In the genomic region with DNA sequence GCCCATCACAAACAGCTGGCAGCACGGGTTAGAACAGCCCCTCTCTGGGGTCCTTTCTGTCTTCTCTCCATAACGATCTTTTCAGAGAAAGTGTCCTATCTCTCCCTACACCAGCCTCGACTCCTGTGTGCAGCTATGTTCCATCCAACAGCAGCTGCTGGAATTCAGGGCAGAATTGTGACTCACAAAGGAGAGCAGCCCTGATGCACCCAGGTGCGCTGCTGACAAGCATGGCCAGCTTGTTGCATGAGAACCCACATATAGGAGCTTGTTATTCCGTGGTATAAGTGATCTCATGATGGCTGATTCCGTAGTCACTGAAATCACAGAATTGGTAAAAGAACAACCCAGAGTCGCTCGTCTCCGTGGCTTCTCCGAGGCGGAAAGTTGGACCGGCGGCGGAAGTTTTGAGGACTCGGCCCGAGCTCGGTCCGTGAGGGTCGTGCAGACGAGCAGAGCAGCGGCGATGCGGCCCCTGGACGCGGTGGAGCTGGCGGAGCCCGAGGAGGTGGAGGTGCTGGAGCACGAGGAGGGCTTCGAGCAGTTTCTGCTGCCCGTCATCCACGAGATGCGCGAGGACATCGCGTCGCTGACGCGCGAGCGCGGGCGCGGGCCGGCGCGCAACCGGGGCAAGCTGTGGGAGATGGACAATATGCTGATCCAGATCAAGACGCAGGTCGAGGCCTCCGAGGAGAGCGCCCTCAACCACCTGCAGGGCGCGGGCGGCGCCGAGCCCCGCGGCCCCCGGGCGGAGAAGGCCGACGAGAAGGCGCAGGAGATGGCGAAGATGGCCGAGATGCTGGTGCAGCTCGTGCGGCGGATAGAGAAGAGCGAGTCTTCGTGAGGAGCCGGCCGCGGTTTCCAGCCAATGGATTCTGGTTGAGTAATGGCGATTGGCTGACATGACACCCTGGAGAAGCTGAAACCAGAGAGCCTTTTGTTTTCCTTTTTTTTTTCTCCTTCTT, we compare ENCODE assay signal across 10 mouse cellular contexts. TPM values are rescaled to one million over a fixed set of nuclear protein-coding genes. Genes with fewer than 3 reads are reported as not detected.
A peak's percentile ranks its signal among the peaks of the same experiment; 100 is the strongest.
DNase-seq lines count a peak whose midpoint lies in the region; ATAC-seq and TF ChIP-seq lines count a peak whose summit lies in the region.
"Not testable (repeated sequence)": the region's sequence is repeated elsewhere in the genome, so short reads cannot be mapped to it uniquely, and the experiment has no call there.
"Had no signal": no experiment of that assay in that cellular context is flagged by ENCODE, and none has a peak within 500 bp of the region (broad histone marks: within the 10 kb centered on the region; RNA-seq: fewer than 3 reads in every experiment).

No protein-coding gene starts in this region.

- peak; percentile 32 for DNase-seq in ZHBTc4 (ENCODE audit: low read depth, low spot score)
- peak; percentile 28 for DNase-seq in embryo, embryonic 10 days (ENCODE audit: low spot score)
- peak; percentile 34 for DNase-seq in forebrain, postnatal 0 days
- not testable (repeated sequence) for DNase-seq in kidney, postnatal 0 days (ENCODE audit: low spot score); liver, embryonic 14.5 days (ENCODE audit: low read depth in 3 of 3, low spot score in 3 of 3); midbrain, postnatal 0 days (ENCODE audit: low spot score)

- not testable (repeated sequence) for H3K36me3 ChIP-seq in forebrain, postnatal 0 days (ENCODE audit: insufficient read depth); kidney, postnatal 0 days (ENCODE audit: insufficient read depth, low read length); liver, embryonic 14.5 days (replicated peaks; ENCODE audit: control insufficient read depth, insufficient read depth, low read depth); midbrain, postnatal 0 days (ENCODE audit: insufficient read depth, low read length); stomach, embryonic 16.5 days (ENCODE audit: control insufficient read depth, insufficient read depth, low read length)

- H3K4me2 ChIP-seq in forebrain, postnatal 0 days (ENCODE audit: low read depth): peak overlapping the region; percentile 60
- peak overlapping the region; percentile 50 for H3K4me2 ChIP-seq in kidney, postnatal 0 days (ENCODE audit: low read length)
- H3K4me2 ChIP-seq in liver, embryonic 14.5 days (ENCODE audit: low read depth): peak overlapping the region; percentile 6; the same call in 1 of the 2 replicates
- peak overlapping the region; percentile 51 for H3K4me2 ChIP-seq in midbrain, postnatal 0 days (ENCODE audit: low read depth, low read length, poor library complexity, severe bottlenecking)
- peak overlapping the region; percentile 59 for H3K4me2 ChIP-seq in stomach, embryonic 16.5 days (ENCODE audit: low read depth, low read length)

- H3K4me1 ChIP-seq in forebrain, postnatal 0 days (ENCODE audit: insufficient read depth); kidney, postnatal 0 days (replicated peaks; ENCODE audit: insufficient read depth, low read length); liver, embryonic 14.5 days (replicated peaks; ENCODE audit: control insufficient read depth in 2 of 2, insufficient read depth in 2 of 2, low read length in 1 of 2); midbrain, postnatal 0 days (ENCODE audit: insufficient read depth, low read length); stomach, embryonic 16.5 days (ENCODE audit: control insufficient read depth, insufficient read depth, low read length): not testable (repeated sequence)

- H3K9me3 ChIP-seq in forebrain, postnatal 0 days (ENCODE audit: low read length); kidney, postnatal 0 days (replicated peaks; ENCODE audit: low read length); liver, embryonic 14.5 days (ENCODE audit: control insufficient read depth, low read length); midbrain, postnatal 0 days (ENCODE audit: low read length); stomach, embryonic 16.5 days (replicated peaks; ENCODE audit: control insufficient read depth, low read length): not testable (repeated sequence)

- H3K9ac ChIP-seq in forebrain, postnatal 0 days: peak overlapping the region; percentile 33
- not testable (repeated sequence) for H3K9ac ChIP-seq in kidney, postnatal 0 days (ENCODE audit: low read depth, low read length); liver, embryonic 14.5 days (replicated peaks)
- peak overlapping the region; percentile 42 for H3K9ac ChIP-seq in midbrain, postnatal 0 days (replicated peaks; ENCODE audit: low read length, poor library complexity, severe bottlenecking)
- peak overlapping the region; percentile 31; the same call in 1 of the 2 replicates for H3K9ac ChIP-seq in stomach, embryonic 16.5 days (ENCODE audit: low read length)

- 2% methylated on average over 72 of the region's 74 CpGs for WGBS in forebrain, postnatal 0 days
- 2% methylated on average over 73 of the region's 74 CpGs for WGBS in kidney, postnatal 0 days
- 3% methylated on average over 74 of the region's 74 CpGs for WGBS in liver, embryonic 14.5 days (ENCODE audit: insufficient replicate concordance)
- 2% methylated on average over 74 of the region's 74 CpGs for WGBS in midbrain, postnatal 0 days
- WGBS in stomach, embryonic 16.5 days: 4% methylated on average over 74 of the region's 74 CpGs

- not testable (repeated sequence) for TF ChIP-seq CTCF in forebrain, postnatal 0 days (IDR thresholded peaks at IDR 0.05; ENCODE audit: low read depth); kidney, postnatal 0 days (IDR thresholded peaks at IDR 0.05; ENCODE audit: low read depth); liver, embryonic 14.5 days (IDR thresholded peaks at IDR 0.05; ENCODE audit: low read depth); midbrain, postnatal 0 days (IDR thresholded peaks at IDR 0.05)

- H3K27ac ChIP-seq in forebrain, postnatal 0 days (ENCODE audit: low read depth, low read length); kidney, postnatal 0 days; liver, embryonic 14.5 days; stomach, embryonic 16.5 days (ENCODE audit: low read length): not testable (repeated sequence)
- peak overlapping the region; percentile 26; the same call in 1 of the 2 replicates for H3K27ac ChIP-seq in midbrain, postnatal 0 days (ENCODE audit: low read depth, low read length)

- H3K27me3 ChIP-seq in forebrain, postnatal 0 days (ENCODE audit: insufficient read depth, low read length): peaks cover 18% of the 10 kb centered on the region
- H3K27me3 ChIP-seq in kidney, postnatal 0 days (ENCODE audit: insufficient read depth, low read length): peaks cover 12% of the 10 kb centered on the region
- peaks cover 24% of the 10 kb centered on the region for H3K27me3 ChIP-seq in liver, embryonic 14.5 days (ENCODE audit: control insufficient read depth, insufficient read depth, low read length)
- peaks cover 18% of the 10 kb centered on the region for H3K27me3 ChIP-seq in midbrain, postnatal 0 days (ENCODE audit: insufficient read depth, low read length)
- H3K27me3 ChIP-seq in stomach, embryonic 16.5 days (ENCODE audit: control insufficient read depth, insufficient read depth, low read length): peaks cover 14% of the 10 kb centered on the region

- peak; percentile 71 for ATAC-seq in forebrain, postnatal 0 days
- peak; percentile 27 to 38; a peak in 3 of 4 replicates for ATAC-seq in hematopoietic stem cell, adult 5-6 weeks (replicated peaks in 1 of 2; ENCODE audit: insufficient read depth in 1 of 2, low FRiP score in 2 of 2, low TSS enrichment in 1 of 2, low read depth in 1 of 2, poor library complexity in 2 of 2, severe bottlenecking in 2 of 2)
- not testable (repeated sequence) for ATAC-seq in kidney, postnatal 0 days (replicated peaks; ENCODE audit: low FRiP score, low read depth); liver, embryonic 14.5 days (ENCODE audit: insufficient read depth)
- peak; percentile 65 for ATAC-seq in midbrain, postnatal 0 days (ENCODE audit: low FRiP score)
- peak; percentile 17; the same call in 1 of the 2 replicates for ATAC-seq in stomach, embryonic 16.5 days (ENCODE audit: insufficient read depth, low FRiP score)

- peak overlapping the region; percentile 36 for H3K4me3 ChIP-seq in forebrain, postnatal 0 days (ENCODE audit: low read depth, low read length)
- peak overlapping the region; percentile 26 for H3K4me3 ChIP-seq in kidney, postnatal 0 days (replicated peaks; ENCODE audit: low read depth, low read length)
- H3K4me3 ChIP-seq in liver, embryonic 14.5 days (ENCODE audit: insufficient read depth in 1 of 2, low read depth in 2 of 2, low read length in 2 of 2): not testable (repeated sequence)
- H3K4me3 ChIP-seq in midbrain, postnatal 0 days (ENCODE audit: low read depth, low read length): peak overlapping the region; percentile 31
- H3K4me3 ChIP-seq in stomach, embryonic 16.5 days (replicated peaks; ENCODE audit: low read length): peak overlapping the region; percentile 38

- not testable (repeated sequence) for TF ChIP-seq EP300 in liver, embryonic 14.5 days (IDR thresholded peaks at IDR 0.05; ENCODE audit: low read depth)

RNA-seq across cellular contexts. Expression of a gene that starts 9.8 kb away (rescaled TPM):
- 0.23 TPM in 1 of 2 replicates, not detected in the other for total RNA-seq in forebrain, postnatal 0 days (2014; rRNA removed)
- polyA plus RNA-seq in forebrain, postnatal 0 days (2015; fragmentation: Nextera tagmentation; extraction: Ambion mirVana): 0.33 and 0.59 TPM in 2 replicates
- 2.8 and 3.4 TPM in 2 replicates for total RNA-seq in hematopoietic stem cell, adult 5-6 weeks (2017)
- 3.9 and 4.5 TPM in 2 replicates for polyA plus RNA-seq in kidney, postnatal 0 days (2015; fragmentation: Nextera tagmentation; extraction: Ambion mirVana)
- 0.63 and 0.69 TPM in 2 replicates for polyA plus RNA-seq in liver, embryonic 14.5 days (2012; rRNA removed)
- 1.0 and 1.1 TPM in 2 replicates for polyA plus RNA-seq in liver, embryonic 14.5 days (2014; fragmentation: Nextera tagmentation; extraction: Ambion mirVana)
- total RNA-seq in midbrain, postnatal 0 days (2014; rRNA removed): not detected in 2 replicates
- 1.3 and 1.5 TPM in 2 replicates for polyA plus RNA-seq in midbrain, postnatal 0 days (2015; fragmentation: Nextera tagmentation; extraction: Ambion mirVana)
- 4.7 and 5.4 TPM in 2 replicates for polyA plus RNA-seq in stomach, embryonic 16.5 days (2015; fragmentation: Nextera tagmentation; extraction: Ambion mirVana)

RNA-seq across cellular contexts. Expression of a gene that starts 25.0 kb away (rescaled TPM):
- total RNA-seq in forebrain, postnatal 0 days (2014; rRNA removed): 0.15 and 0.33 TPM in 2 replicates
- 0.18 TPM in 1 of 2 replicates, not detected in the other for polyA plus RNA-seq in forebrain, postnatal 0 days (2015; fragmentation: Nextera tagmentation; extraction: Ambion mirVana)
- total RNA-seq in hematopoietic stem cell, adult 5-6 weeks (2017): not detected in 2 replicates
- polyA plus RNA-seq in kidney, postnatal 0 days (2015; fragmentation: Nextera tagmentation; extraction: Ambion mirVana): 6.0 and 6.3 TPM in 2 replicates
- polyA plus RNA-seq in liver, embryonic 14.5 days (2012; rRNA removed): 0.41 and 0.44 TPM in 2 replicates
- 0.14 and 0.18 TPM in 2 replicates for polyA plus RNA-seq in liver, embryonic 14.5 days (2014; fragmentation: Nextera tagmentation; extraction: Ambion mirVana)
- 0.52 TPM in 1 of 2 replicates, not detected in the other for total RNA-seq in midbrain, postnatal 0 days (2014; rRNA removed)
- 0.31 and 0.33 TPM in 2 replicates for polyA plus RNA-seq in midbrain, postnatal 0 days (2015; fragmentation: Nextera tagmentation; extraction: Ambion mirVana)
- 0.64 and 0.84 TPM in 2 replicates for polyA plus RNA-seq in stomach, embryonic 16.5 days (2015; fragmentation: Nextera tagmentation; extraction: Ambion mirVana)

RNA-seq across cellular contexts. Expression of a gene that starts 26.2 kb away (rescaled TPM):
- total RNA-seq in forebrain, postnatal 0 days (2014; rRNA removed): 0.05 and 0.08 TPM in 2 replicates
- 0.22 TPM in 1 of 2 replicates, not detected in the other for polyA plus RNA-seq in forebrain, postnatal 0 days (2015; fragmentation: Nextera tagmentation; extraction: Ambion mirVana)
- total RNA-seq in hematopoietic stem cell, adult 5-6 weeks (2017): 1.8 and 2.3 TPM in 2 replicates
- 2.2 and 2.4 TPM in 2 replicates for polyA plus RNA-seq in kidney, postnatal 0 days (2015; fragmentation: Nextera tagmentation; extraction: Ambion mirVana)
- polyA plus RNA-seq in liver, embryonic 14.5 days (2012; rRNA removed): 0.44 and 0.56 TPM in 2 replicates
- polyA plus RNA-seq in liver, embryonic 14.5 days (2014; fragmentation: Nextera tagmentation; extraction: Ambion mirVana): 0.42 and 0.56 TPM in 2 replicates
- total RNA-seq in midbrain, postnatal 0 days (2014; rRNA removed): 0.19 and 0.93 TPM in 2 replicates
- 0.13 and 0.19 TPM in 2 replicates for polyA plus RNA-seq in midbrain, postnatal 0 days (2015; fragmentation: Nextera tagmentation; extraction: Ambion mirVana)
- polyA plus RNA-seq in stomach, embryonic 16.5 days (2015; fragmentation: Nextera tagmentation; extraction: Ambion mirVana): 5.1 and 7.7 TPM in 2 replicates
- total RNA-seq: CH12.LX had no signal

RNA-seq across cellular contexts. Expression of a gene that starts 27.0 kb away (rescaled TPM):
- 0.14 and 0.31 TPM in 2 replicates for total RNA-seq in forebrain, postnatal 0 days (2014; rRNA removed)
- polyA plus RNA-seq in forebrain, postnatal 0 days (2015; fragmentation: Nextera tagmentation; extraction: Ambion mirVana): 0.33 and 0.35 TPM in 2 replicates
- total RNA-seq in hematopoietic stem cell, adult 5-6 weeks (2017): 1.9 TPM in 2 replicates
- polyA plus RNA-seq in kidney, postnatal 0 days (2015; fragmentation: Nextera tagmentation; extraction: Ambion mirVana): 0.45 and 0.47 TPM in 2 replicates
- polyA plus RNA-seq in liver, embryonic 14.5 days (2012; rRNA removed): 0.89 and 0.93 TPM in 2 replicates
- 1.1 and 1.2 TPM in 2 replicates for polyA plus RNA-seq in liver, embryonic 14.5 days (2014; fragmentation: Nextera tagmentation; extraction: Ambion mirVana)
- 0.22 and 2.5 TPM in 2 replicates for total RNA-seq in midbrain, postnatal 0 days (2014; rRNA removed)
- 0.46 and 0.48 TPM in 2 replicates for polyA plus RNA-seq in midbrain, postnatal 0 days (2015; fragmentation: Nextera tagmentation; extraction: Ambion mirVana)
- 0.21 and 0.24 TPM in 2 replicates for polyA plus RNA-seq in stomach, embryonic 16.5 days (2015; fragmentation: Nextera tagmentation; extraction: Ambion mirVana)
- total RNA-seq: adrenal gland, postnatal 25 days; CH12.LX had no signal

RNA-seq across cellular contexts. Expression of a gene that starts 41.5 kb away (rescaled TPM):
- 28.6 and 42.4 TPM in 2 replicates for total RNA-seq in forebrain, postnatal 0 days (2014; rRNA removed)
- 75.0 and 83.5 TPM in 2 replicates for polyA plus RNA-seq in forebrain, postnatal 0 days (2015; fragmentation: Nextera tagmentation; extraction: Ambion mirVana)
- total RNA-seq in hematopoietic stem cell, adult 5-6 weeks (2017): 46.3 and 61.6 TPM in 2 replicates
- polyA plus RNA-seq in kidney, postnatal 0 days (2015; fragmentation: Nextera tagmentation; extraction: Ambion mirVana): 84.4 and 86.9 TPM in 2 replicates
- polyA plus RNA-seq in liver, embryonic 14.5 days (2012; rRNA removed): 15.7 and 20.7 TPM in 2 replicates
- polyA plus RNA-seq in liver, embryonic 14.5 days (2014; fragmentation: Nextera tagmentation; extraction: Ambion mirVana): 46.5 and 47.5 TPM in 2 replicates
- 28.4 and 33.3 TPM in 2 replicates for total RNA-seq in midbrain, postnatal 0 days (2014; rRNA removed)
- polyA plus RNA-seq in midbrain, postnatal 0 days (2015; fragmentation: Nextera tagmentation; extraction: Ambion mirVana): 70.1 and 79.4 TPM in 2 replicates
- 60.1 and 66.1 TPM in 2 replicates for polyA plus RNA-seq in stomach, embryonic 16.5 days (2015; fragmentation: Nextera tagmentation; extraction: Ambion mirVana)

Comparison
In these comparisons a context has a peak if more than half of its experiments do, and no peak if none do; other contexts are left out.
1. H3K4me2 ChIP-seq: peak in every context shown above with its lines; median percentile 60 in forebrain, postnatal 0 days; 59 in stomach, embryonic 16.5 days; 51 in midbrain, postnatal 0 days; 50 in kidney, postnatal 0 days; 6 in liver, embryonic 14.5 days.